Mouse (Mus musculus): Measurements from ENCODE around the gene Spag5.

DNA sequence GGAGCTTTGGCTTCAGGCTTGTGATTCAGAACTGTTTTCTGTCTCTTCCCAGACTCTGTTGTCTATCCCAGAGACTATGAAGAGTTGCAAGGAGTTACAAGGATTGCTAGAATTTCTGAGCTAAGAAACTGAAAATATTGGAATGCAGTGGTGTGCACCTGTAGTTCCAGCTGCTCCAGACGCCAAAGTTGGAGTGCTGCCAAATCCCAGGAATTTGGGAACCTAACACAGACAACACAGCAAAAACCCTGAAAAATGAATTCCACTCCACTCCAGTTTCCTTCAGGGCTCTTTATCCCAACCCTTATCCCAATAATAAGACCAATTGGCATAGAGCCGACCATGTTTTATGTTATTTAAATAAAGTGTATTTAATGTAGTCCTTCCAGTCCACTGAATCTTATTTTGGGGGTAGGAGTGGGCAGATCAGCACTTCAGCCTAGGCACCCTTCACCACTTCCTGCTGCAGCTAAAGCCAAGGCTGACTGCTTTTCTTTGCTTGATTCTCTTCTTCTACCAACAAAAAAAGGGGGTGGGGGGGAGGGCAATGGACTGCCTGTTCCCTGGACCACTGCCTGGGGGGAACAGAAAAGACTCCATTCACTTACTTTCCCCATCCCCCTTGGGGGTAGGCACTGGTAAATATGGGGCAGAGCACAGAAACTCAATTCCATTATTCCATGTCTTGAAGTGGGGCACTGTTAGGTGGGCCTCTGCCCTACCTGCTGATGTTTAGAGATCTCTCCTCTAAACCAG, 20.9 kb downstream of the Spag5 start:
- no peak for TF ChIP-seq POLR2A (IDR thresholded peaks at IDR 0.05; ENCODE audit: borderline replicate concordance, control insufficient read depth, low read depth, low read length)
- no peak for TF ChIP-seq CTCF (IDR thresholded peaks at IDR 0.05; ENCODE audit: control insufficient read depth, insufficient read depth, low read length)
